Mouse (Mus musculus) CH12.LX (cell line): ENCODE results near the gene Grik1. TPM values are rescaled to one million over a fixed set of nuclear protein-coding genes. Genes with fewer than 3 reads are reported as not detected.

ENCODE experiments used
- DNase-seq: peaks from one replicate; pipeline ENCODE4 v3.0.0-alpha.2; 2013; ENCODE audit errors: extremely low read depth
- H3K27ac ChIP-seq: 2 replicates; pipeline ENCODE4 v1.5.1; 2012; ENCODE audit warnings: low read depth, mild to moderate bottlenecking, control low read depth, moderate library complexity; ENCODE audit not compliant: insufficient read depth
- H3K27me3 ChIP-seq: replicated peaks from 2 replicates; pipeline ENCODE3; 2012; ENCODE audit warnings: inconsistent platforms
- H3K36me3 ChIP-seq, 2 experiments: replicated peaks in 1 of 2; 2 replicates each; pipeline versions ENCODE3 to v1.6.1; 2012; ENCODE audit warnings: inconsistent platforms in 1 of 2, low read length in 1 of 2, mild to moderate bottlenecking in 1 of 2, mixed read lengths in 1 of 2, moderate library complexity in 1 of 2; ENCODE audit not compliant: control insufficient read depth in 1 of 2, insufficient read depth in 1 of 2
- H3K4me1 ChIP-seq, 2 experiments: 2 replicates each; pipeline ENCODE4 v1.6.1; 2012; ENCODE audit warnings: inconsistent platforms in 1 of 2, moderate library complexity in 1 of 2; ENCODE audit not compliant: insufficient read depth in 2 of 2, control insufficient read depth in 1 of 2
- H3K4me2 ChIP-seq: 2 replicates; pipeline ENCODE4 v1.6.1; 2012; ENCODE audit warnings: low read depth, mild to moderate bottlenecking, control low read depth; ENCODE audit not compliant: poor library complexity, insufficient read depth, severe bottlenecking
- H3K4me3 ChIP-seq, 3 experiments: fragments of 150-350 bp in 1 of 3; sonication (generic) in 1 of 3; replicated peaks in 1 of 3; 2 replicates each; pipeline versions ENCODE3 to v1.5.1; 2011 to 2012; ENCODE audit warnings: low read depth in 2 of 3, low read length in 2 of 3, mild to moderate bottlenecking in 2 of 3, moderate library complexity in 2 of 3, control low read depth in 1 of 3, improper control_type of control experiment in 1 of 3, inconsistent platforms in 1 of 3, mixed read lengths in 1 of 3; ENCODE audit not compliant: poor library complexity in 1 of 3
- H3K79me2 ChIP-seq: replicated peaks from 2 replicates; pipeline ENCODE4 v1.6.1; 2012; ENCODE audit warnings: mild to moderate bottlenecking, moderate library complexity; ENCODE audit not compliant: control insufficient read depth, poor library complexity, insufficient read depth, severe bottlenecking; ENCODE audit errors: extremely low read depth
- H3K9ac ChIP-seq: 2 replicates; pipeline ENCODE4 v1.6.1; 2012; ENCODE audit warnings: low read depth, mild to moderate bottlenecking, control low read depth, moderate library complexity; ENCODE audit not compliant: insufficient read depth
- H3K9me3 ChIP-seq: replicated peaks from 2 replicates; pipeline ENCODE3; 2012; ENCODE audit warnings: low read length, inconsistent platforms, mixed read lengths
- CHD1 ChIP-seq: IDR thresholded peaks from 2 replicates; pipeline ENCODE4 v1.6.1; 2012; ENCODE audit warnings: low read depth, low read length, improper control_type of control experiment, inconsistent platforms
- CHD2 ChIP-seq: IDR thresholded peaks from 2 replicates; pipeline ENCODE4 v1.6.1; 2011; ENCODE audit warnings: low read length, improper control_type of control experiment
- CTCF ChIP-seq, 2 experiments: IDR thresholded peaks in 1 of 2; conservative IDR thresholded peaks in 1 of 2; 2 replicates each; pipeline ENCODE4 v1.5.1; 2011 to 2012; ENCODE audit warnings: low read depth in 2 of 2, low read length in 2 of 2, improper control_type of control experiment in 1 of 2, inconsistent platforms in 1 of 2, mild to moderate bottlenecking in 1 of 2, moderate library complexity in 1 of 2
- E2F4 ChIP-seq: IDR thresholded peaks from 2 replicates; pipeline ENCODE4 v1.6.1; 2011; ENCODE audit warnings: low read depth, low read length, improper control_type of control experiment; ENCODE audit not compliant: insufficient replicate concordance
- ELF1 ChIP-seq: IDR thresholded peaks from 2 replicates; pipeline ENCODE4 v1.6.1; 2014; ENCODE audit warnings: low read depth, mild to moderate bottlenecking, inconsistent platforms, low read length, improper control_type of control experiment
- EP300 ChIP-seq: IDR thresholded peaks from 2 replicates; pipeline ENCODE4 v1.6.1; 2011; ENCODE audit warnings: low read length, improper control_type of control experiment
- ETS1 ChIP-seq: conservative IDR thresholded peaks from 2 replicates; pipeline ENCODE4 v1.6.1; 2012; ENCODE audit warnings: low read depth, mild to moderate bottlenecking, inconsistent platforms, low read length, improper control_type of control experiment, moderate library complexity
- GABPA ChIP-seq: IDR thresholded peaks from 2 replicates; pipeline ENCODE4 v1.6.1; 2012; ENCODE audit warnings: low read depth, low read length, improper control_type of control experiment, inconsistent platforms; ENCODE audit not compliant: insufficient replicate concordance
- JUN ChIP-seq: IDR thresholded peaks from 2 replicates; pipeline ENCODE4 v1.6.1; 2011; ENCODE audit warnings: low read depth, mild to moderate bottlenecking, low read length, improper control_type of control experiment, moderate library complexity; ENCODE audit not compliant: insufficient read depth
- JUND ChIP-seq: conservative IDR thresholded peaks from 2 replicates; pipeline ENCODE4 v1.6.1; 2011; ENCODE audit warnings: low read depth, low read length, improper control_type of control experiment
- KAT2A ChIP-seq: IDR thresholded peaks from 2 replicates; pipeline ENCODE4 v1.6.1; 2012; ENCODE audit warnings: low read length, improper control_type of control experiment, inconsistent platforms; ENCODE audit not compliant: insufficient replicate concordance
- MAFK ChIP-seq: IDR thresholded peaks from 2 replicates; pipeline ENCODE4 v1.6.1; 2011; ENCODE audit warnings: low read length, improper control_type of control experiment; ENCODE audit not compliant: insufficient replicate concordance
- MAX ChIP-seq: IDR thresholded peaks from 2 replicates; pipeline ENCODE4 v1.6.1; 2011; ENCODE audit warnings: low read length, improper control_type of control experiment
- MAZ ChIP-seq: IDR thresholded peaks from 2 replicates; pipeline ENCODE4 v1.6.1; 2012; ENCODE audit warnings: low read depth, mild to moderate bottlenecking, inconsistent platforms, low read length, improper control_type of control experiment, moderate library complexity
- NRF1 ChIP-seq: IDR thresholded peaks from 2 replicates; pipeline ENCODE4 v1.6.1; 2014; ENCODE audit warnings: low read depth, mild to moderate bottlenecking, inconsistent platforms, low read length, improper control_type of control experiment, moderate library complexity
- PAX5 ChIP-seq: IDR thresholded peaks from 2 replicates; pipeline ENCODE4 v1.6.1; 2012; ENCODE audit warnings: low read length, inconsistent platforms, mixed read lengths
- POLR2A ChIP-seq: IDR thresholded peaks from 2 replicates; pipeline ENCODE4 v1.6.1; 2011; ENCODE audit warnings: low read depth, mild to moderate bottlenecking, improper control_type of control experiment, low read length
- RAD21 ChIP-seq: IDR thresholded peaks from 2 replicates; pipeline ENCODE4 v1.6.1; 2011; ENCODE audit warnings: low read depth, mild to moderate bottlenecking, low read length, improper control_type of control experiment, moderate library complexity
- RCOR1 ChIP-seq: conservative IDR thresholded peaks from 2 replicates; pipeline ENCODE4 v1.6.1; 2012; ENCODE audit warnings: low read depth, mild to moderate bottlenecking, inconsistent platforms, low read length, improper control_type of control experiment
- SMC3 ChIP-seq: IDR thresholded peaks from 2 replicates; pipeline ENCODE4 v1.6.1; 2011; ENCODE audit warnings: low read depth, low read length, improper control_type of control experiment
- UBTF ChIP-seq: IDR thresholded peaks from 2 replicates; pipeline ENCODE4 v1.6.1; 2012; ENCODE audit warnings: low read depth, mild to moderate bottlenecking, inconsistent platforms, low read length, improper control_type of control experiment, moderate library complexity
- USF2 ChIP-seq: conservative IDR thresholded peaks from 2 replicates; pipeline ENCODE4 v1.6.1; 2011; ENCODE audit warnings: low read depth, low read length, improper control_type of control experiment
- ZC3H11A ChIP-seq: IDR thresholded peaks from 2 replicates; pipeline ENCODE4 v1.6.1; 2012; ENCODE audit warnings: low read depth, mild to moderate bottlenecking, inconsistent platforms, low read length, improper control_type of control experiment
- dilution Hi-C: fragments of 300-500 bp; cut with MboI; formaldehyde crosslinking; loops from 2 replicates; pipeline ENCODE4 v1.14.3; 2020; ENCODE audit warnings: low sequenced_read_pairs; ENCODE audit not compliant: extremely low pct_unique_long_range_greater_than_20kb, extremely low pct_ligation_motif_present
- in situ Hi-C: fragments of 300-500 bp; cut with MboI; formaldehyde crosslinking; loops from 3 replicates; pipeline ENCODE4 v1.14.3; 2019; ENCODE audit warnings: low sequenced_read_pairs, low pct_ligation_motif_present, low pct_unique_long_range_greater_than_20kb, mixed read lengths
- polyA plus RNA-seq: library from polyadenylated mRNA; unstranded; fragments of >175 nt; gene quantifications from 2 replicates; pipeline ENCODE4 v1.2.1, GENCODE M21; 2012; ENCODE audit warnings: low read depth; ENCODE audit not compliant: insufficient read length
- total RNA-seq, 2 experiments: library from RNA; depleted of rRNA; stranded (reverse); fragments of 300-350 nt in 1 of 2; fragments of >200 nt in 1 of 2; gene quantifications; 2 replicates each; pipeline ENCODE4 v1.2.3; 2012 to 2014

The Grik1 gene
- total and polyA plus RNA-seq, 3 experiments, result 0.08 to 0.13 TPM; not detected in 1

DNA sequence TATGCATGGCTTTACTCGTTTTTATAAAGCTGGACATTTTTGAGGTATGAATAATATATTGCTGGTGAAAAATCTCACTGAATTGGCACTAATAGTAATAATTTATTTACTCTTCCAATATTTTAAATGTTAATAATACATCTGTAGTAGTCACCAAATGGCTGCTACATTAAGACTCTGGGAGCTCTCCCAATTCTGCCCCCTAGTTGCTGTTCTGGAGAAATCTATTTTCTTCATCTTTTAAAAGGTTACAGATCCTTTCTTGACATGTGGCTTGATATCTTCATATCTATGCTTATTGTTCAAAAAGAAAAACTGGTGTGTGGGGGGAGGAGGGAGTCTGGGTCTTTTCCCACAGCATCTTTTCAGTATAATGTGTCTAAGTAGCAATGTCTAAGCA lies 151.2 kb downstream of the Grik1 start:
- H3K27ac ChIP-seq, result no peak overlapping the region
- H3K27me3 ChIP-seq, result no peaks in the 10 kb centered on the region
- no peak overlapping the region for H3K4me3 ChIP-seq
- peaks cover 3 to 14% of the 10 kb centered on the region in 2 experiments for H3K4me1 ChIP-seq
- H3K4me2 ChIP-seq, result no peak overlapping the region
- dilution Hi-C loops, result no loop called here
- H3K9ac ChIP-seq, result no peak overlapping the region
- in situ Hi-C loops, result loop anchor here (10.0 kb wide), 1 partner anchor 294 kb away; no protein-coding TSS in a partner anchor
- H3K36me3 ChIP-seq, result no peaks in the 10 kb centered on the region
- peaks cover 3% of the 10 kb centered on the region for H3K9me3 ChIP-seq
- TF ChIP-seq RAD21, result peak; percentile 46
- no peak for TF ChIP-seq MAZ
- peak; percentile 58 for TF ChIP-seq SMC3
- TF ChIP-seq CTCF (conservative IDR thresholded peaks at IDR 0.05 in 1 of 2, IDR thresholded peaks at IDR 0.05 in 1 of 2; ENCODE audit: low read depth in 2 of 2, low read length in 2 of 2), result peak in 1 of 2 experiments; percentile 56; a peak in 2 of 4 replicates
- no peak for TF ChIP-seq CHD1
- DNase-seq, result no peak
- H3K79me2 ChIP-seq, result no peaks in the 10 kb centered on the region

GRCm38 (mm10) chr16:88132919-88133318 lies 157.1 kb downstream of the Grik1 start:
- Histone ChIP-seq H3K4me3 (no peak overlapping the region), H3K4me1 (peaks cover 8 to 26% of the 10 kb centered on the region in 2 experiments; a peak in 3 of 4 replicates), H3K27me3 (no peaks in the 10 kb centered on the region), H3K9ac (no peak overlapping the region), H3K36me3 (no peaks in the 10 kb centered on the region), H3K27ac (no peak overlapping the region), H3K79me2 (no peaks in the 10 kb centered on the region), H3K4me2 (no peak overlapping the region), H3K9me3 (peaks cover 3% of the 10 kb centered on the region)
- in situ Hi-C loops (loop anchor here (10.0 kb wide), 1 partner anchor 288 kb away; no protein-coding TSS in a partner anchor), dilution Hi-C loops (no loop called here)
- no peak for TF ChIP-seq CHD1
- TF ChIP-seq NRF1, result no peak
- peak in 1 of 2 experiments; percentile 55; a peak in 2 of 4 replicates for TF ChIP-seq CTCF (conservative IDR thresholded peaks at IDR 0.05 in 1 of 2, IDR thresholded peaks at IDR 0.05 in 1 of 2; ENCODE audit: low read depth in 2 of 2, low read length in 2 of 2)
- no peak for TF ChIP-seq POLR2A
- no peak for TF ChIP-seq PAX5
- TF ChIP-seq EP300, result no peak
- no peak for TF ChIP-seq CHD2
- peak; percentile 58 for TF ChIP-seq SMC3
- no peak for TF ChIP-seq ZC3H11A
- TF ChIP-seq RAD21, result peak; percentile 52
- peak; percentile 35 for DNase-seq

- Histone ChIP-seq H3K9ac (peak overlapping the region; percentile 24; the same call in 1 of the 2 replicates), H3K36me3 (no peaks in the 10 kb centered on the region), H3K4me2 (peak overlapping the region; percentile 93), H3K27ac (peak overlapping the region; percentile 33; the same call in 1 of the 2 replicates), H3K27me3 (no peaks in the 10 kb centered on the region), H3K4me3 (no peak overlapping the region), H3K9me3 (no peaks in the 10 kb centered on the region), H3K79me2 (no peaks in the 10 kb centered on the region), H3K4me1 (peaks cover 8 to 26% of the 10 kb centered on the region in 2 experiments; a peak in 3 of 4 replicates)
- in situ Hi-C loops (loop anchor here (10.0 kb wide), 1 partner anchor 286 kb away; no protein-coding TSS in a partner anchor), dilution Hi-C loops (no loop called here)
- peak; percentile 81 for DNase-seq
- no peak for TF ChIP-seq CHD1
- no peak for TF ChIP-seq ELF1
- peak; percentile 86 for TF ChIP-seq ETS1
- peak; percentile 77 for TF ChIP-seq JUN
- TF ChIP-seq JUND, result peak; percentile 68; the same call in 1 of the 2 replicates
- TF ChIP-seq MAX, result peak; percentile 68; the same call in 1 of the 2 replicates
- TF ChIP-seq RCOR1, result peak; percentile 94
- no peak for TF ChIP-seq E2F4
- TF ChIP-seq CTCF (conservative IDR thresholded peaks at IDR 0.05 in 1 of 2, IDR thresholded peaks at IDR 0.05 in 1 of 2; ENCODE audit: low read depth in 2 of 2, low read length in 2 of 2), result no peak
- TF ChIP-seq RAD21, result peak; percentile 2; the same call in 1 of the 2 replicates
- no peak for TF ChIP-seq NRF1
- TF ChIP-seq CHD2, result peak; percentile 78
- TF ChIP-seq MAFK, result peak; percentile 63; the same call in 1 of the 2 replicates
- TF ChIP-seq GABPA, result no peak
- TF ChIP-seq KAT2A, result no peak
- no peak for TF ChIP-seq UBTF
- no peak for TF ChIP-seq USF2
Observed at GRCm38 (mm10) chr16:88131103-88131502, 159.0 kb downstream of the Grik1 start.
